Mouse (Mus musculus) left cerebral cortex, adult 9 months (tissue): Measurements from ENCODE around the gene Tusc2.

ENCODE experiments used
- DNase-seq, 2 experiments: peaks; one replicate each; pipeline ENCODE4 v3.0.0; 2022; ENCODE audit warnings: low spot score in 2 of 2

Tusc2 gene

DNA sequence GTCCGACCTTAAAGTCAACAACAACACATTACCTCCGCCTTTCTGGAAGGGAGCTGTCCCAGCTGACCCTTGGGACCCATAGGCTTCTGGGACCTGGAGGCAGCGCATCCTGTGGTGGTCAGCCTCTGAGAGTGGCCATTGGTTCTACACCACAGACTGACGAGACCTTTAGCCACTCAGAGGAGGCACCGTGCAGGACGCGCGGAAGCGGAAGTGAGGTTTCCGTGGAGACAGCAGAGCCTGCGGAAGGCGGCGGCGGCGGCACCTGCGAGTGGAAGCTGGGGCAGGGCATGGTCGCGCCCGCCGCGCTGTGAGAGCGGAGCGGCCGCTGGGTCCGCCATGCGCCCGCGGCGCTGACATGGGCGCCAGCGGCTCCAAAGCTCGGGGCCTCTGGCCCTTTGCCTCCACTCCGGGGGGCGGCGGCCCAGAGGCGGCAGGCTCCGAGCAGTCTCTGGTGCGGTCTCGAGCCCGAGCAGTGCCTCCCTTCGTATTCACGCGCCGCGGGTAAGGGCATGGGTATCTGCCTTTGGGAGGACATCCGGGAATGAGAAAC lies at the start of gene Tusc2:
TSS of gene Tusc2 (plus strand) at position 227 of the 553 bp plus-strand sequence.
- peak; percentile 92 to 96 for DNase-seq

DNA sequence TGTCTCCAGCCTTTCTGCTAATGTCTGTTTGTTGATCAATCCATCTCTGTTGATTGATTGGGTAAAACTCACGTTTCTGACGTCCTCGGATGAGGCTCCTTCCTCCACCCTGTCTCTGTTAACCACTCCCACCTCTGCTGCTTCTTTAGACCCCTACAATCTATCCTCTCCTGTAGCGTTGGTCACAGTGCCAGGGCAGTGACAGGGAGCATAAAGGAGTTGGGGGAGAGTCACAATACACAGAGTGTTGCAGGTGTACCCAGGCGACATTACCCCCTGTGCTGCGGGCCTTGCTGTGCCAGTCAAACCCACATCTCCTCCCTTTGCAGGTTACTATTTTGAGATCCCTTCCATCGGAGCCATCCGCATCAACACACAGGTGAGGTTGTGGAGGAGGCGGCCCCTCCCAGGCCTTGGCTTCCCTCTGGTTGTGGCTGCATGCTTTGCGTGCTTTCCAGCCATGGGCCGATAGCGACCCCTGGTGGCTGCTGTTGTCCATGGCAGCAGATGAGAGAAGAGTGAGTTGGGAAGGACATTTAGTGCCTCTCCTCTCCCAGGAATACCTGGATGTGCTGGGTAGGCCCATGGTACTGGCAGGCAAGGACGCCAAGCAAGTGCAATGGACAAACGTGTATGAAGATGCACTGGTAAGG lies 48.6 kb upstream of the Tusc2 start:
- DNase-seq, result peak in 1 of 2 experiments; percentile 87

- DNase-seq, result no peak
Measured at GRCm38 (mm10) chr9:107520331-107520730, 42.7 kb upstream of the Tusc2 start.

GRCm38 (mm10) chr9:107521190-107521589 lies 41.9 kb upstream of the Tusc2 start:
- DNase-seq, result no peak

DNA sequence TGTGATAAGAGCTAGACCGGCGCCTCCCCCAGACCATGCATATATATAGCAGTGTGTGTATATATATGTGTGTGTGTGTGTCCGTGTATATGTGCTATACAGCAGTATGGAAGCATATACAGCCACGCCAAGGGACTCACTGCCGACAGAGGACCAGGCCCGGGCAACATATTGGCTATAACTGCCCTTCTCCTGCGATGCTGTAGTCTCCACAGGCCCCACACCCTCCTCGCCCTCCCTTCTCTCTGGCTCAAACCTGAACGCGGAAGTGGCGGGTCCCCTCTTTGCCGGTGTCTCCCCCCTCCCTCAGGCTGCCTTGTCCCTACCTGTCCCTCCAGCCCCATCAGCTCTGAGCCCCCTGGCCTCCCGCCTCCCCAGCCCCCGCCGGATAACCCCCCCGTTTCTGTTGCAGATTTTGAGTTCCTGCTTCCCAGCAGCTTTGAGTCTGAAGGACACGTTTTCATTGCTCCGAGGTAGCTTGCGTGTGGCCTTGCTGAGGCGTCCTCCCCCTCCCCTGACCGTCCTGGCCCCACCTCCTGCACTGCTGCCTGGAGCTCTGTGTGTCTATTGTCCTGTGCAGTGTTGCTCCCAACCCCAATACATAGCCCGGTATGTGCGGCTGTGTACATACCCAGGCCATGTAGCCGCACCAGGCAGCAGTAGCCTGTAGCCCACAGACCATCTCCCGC lies 41.2 kb upstream of the Tusc2 start:
- DNase-seq, result no peak

GRCm38 (mm10) chr9:107522400-107522711 lies 40.7 kb upstream of the Tusc2 start:
- DNase-seq, result no peak

GRCm38 (mm10) chr9:107526198-107527026 lies 36.6 kb upstream of the Tusc2 start:
- peak in 1 of 2 experiments; percentile 78 for DNase-seq

DNA sequence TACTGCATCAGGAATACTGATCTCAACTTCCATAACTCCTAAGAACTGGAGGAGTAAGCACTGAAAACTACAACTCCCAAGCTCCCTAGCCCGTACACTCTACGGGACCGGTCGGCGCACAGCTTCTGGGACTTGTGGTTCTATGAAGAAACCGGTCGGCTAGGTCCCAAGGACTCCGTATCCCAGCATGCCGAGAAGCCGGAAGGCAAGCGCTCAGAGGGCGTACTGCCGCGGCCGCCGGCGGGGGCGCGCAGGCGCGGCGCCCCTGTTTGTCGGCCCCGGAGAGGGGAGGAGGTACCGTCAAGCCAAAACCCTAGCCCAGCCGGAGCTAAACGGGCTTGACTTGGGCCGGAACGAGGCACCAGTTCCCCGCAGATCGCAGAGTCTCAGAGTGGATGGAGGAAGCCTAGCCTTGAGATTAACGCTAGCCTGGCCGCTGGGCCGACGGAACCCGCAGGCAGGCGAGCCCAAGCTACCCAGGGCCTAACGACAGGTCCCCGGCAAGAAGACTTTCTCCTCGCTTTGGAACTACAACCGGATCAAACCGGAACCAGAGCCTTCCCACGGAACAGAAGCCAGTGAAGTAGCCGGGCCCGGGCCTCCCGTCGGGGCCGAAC lies 29.2 kb upstream of the Tusc2 start, which contains the start of gene Tmem115:
TSS of gene Tmem115 (plus strand) at position 155 of the 617 bp plus-strand sequence.
- peak; percentile 94 to 96 for DNase-seq

DNA sequence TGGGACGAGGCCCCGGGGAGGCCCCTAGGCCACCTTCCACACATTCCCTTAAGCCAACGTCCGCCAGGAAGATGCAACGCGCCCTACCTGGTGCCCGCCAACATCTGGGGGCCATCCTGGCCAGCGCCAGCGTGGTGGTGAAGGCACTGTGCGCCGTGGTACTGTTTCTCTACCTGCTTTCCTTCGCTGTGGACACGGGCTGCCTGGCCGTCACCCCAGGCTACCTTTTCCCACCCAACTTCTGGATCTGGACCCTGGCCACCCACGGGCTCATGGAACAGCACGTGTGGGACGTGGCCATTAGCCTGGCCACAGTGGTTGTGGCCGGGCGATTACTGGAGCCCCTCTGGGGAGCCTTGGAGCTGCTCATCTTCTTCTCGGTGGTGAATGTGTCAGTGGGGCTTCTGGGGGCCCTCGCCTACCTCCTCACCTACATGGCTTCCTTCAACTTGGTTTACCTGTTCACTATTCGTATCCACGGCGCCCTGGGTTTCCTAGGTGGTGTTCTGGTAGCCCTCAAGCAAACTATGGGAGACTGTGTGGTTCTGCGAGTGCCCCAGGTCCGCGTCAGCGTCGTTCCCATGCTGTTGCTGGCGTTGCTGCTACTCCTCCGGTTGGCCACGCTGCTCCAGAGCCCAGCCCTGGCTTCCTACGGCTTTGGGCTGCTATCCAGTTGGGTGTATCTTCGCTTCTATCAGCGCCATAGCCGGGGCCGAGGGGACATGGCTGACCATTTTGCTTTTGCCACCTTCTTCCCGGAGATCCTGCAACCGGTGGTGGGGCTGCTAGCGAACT lies 28.4 kb upstream of the Tusc2 start:
- no peak for DNase-seq

GRCm38 (mm10) chr9:107538231-107538630 lies 24.8 kb upstream of the Tusc2 start:
- no peak for DNase-seq

DNA sequence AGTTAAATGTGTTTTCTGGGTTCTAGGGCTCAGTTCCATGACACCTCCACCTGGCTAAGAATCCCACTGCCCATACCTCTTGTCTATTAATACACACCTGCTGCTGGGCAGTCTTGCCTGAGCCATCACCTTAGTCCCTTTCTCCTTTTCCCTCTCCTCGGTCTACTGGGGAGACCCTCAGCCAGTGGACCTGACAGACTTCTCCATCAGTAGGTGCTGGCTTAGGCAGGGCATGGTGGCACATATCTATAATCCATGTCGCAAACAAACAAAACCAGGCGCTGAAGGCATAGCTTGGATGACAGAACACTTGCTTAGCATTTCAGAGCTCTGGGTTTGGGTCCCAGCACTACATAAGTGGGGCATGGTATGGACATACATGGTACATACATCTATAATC lies 24.3 kb upstream of the Tusc2 start:
- no peak for DNase-seq

- DNase-seq, result no peak
Measured at GRCm38 (mm10) chr9:107539940-107540339, 23.1 kb upstream of the Tusc2 start.

DNA sequence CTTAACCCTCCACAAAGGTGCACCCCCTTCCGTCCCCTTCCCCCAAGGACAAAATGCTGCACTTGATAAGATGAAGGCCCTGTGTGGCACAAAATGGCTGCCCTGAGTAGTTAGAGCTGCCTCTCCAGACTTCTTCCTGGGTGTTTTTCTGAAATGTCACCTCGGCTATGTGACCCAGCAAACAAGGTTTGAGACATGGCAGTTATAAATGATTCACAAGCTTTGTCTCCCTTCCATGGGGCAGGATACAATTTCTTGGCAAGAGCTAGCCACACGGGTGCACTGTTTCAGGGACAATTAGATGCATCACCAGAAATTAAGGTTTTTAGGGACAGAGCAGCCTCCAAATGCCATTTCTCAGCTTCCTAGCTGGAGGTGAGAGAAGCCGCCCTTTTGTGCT lies 22.6 kb upstream of the Tusc2 start:
- no peak for DNase-seq

DNA sequence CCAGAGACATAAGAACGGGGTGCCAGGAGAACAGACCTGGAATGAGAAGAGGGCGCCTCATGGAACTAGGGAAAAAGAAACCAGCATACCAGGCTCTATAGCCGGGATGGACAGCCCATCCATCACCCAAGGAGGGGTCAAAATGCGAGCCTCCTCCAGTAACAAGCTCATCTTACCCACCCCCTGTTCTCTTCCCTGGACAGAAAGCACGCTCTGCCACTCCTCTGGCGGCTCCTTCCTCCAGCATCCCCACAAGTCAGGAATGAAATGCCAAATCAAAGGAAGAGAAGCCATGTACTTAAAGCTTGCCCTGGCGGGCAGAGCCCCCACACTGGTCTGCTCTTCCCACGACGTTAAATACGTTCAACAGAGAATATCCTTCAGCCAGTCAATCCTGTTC lies 22.1 kb upstream of the Tusc2 start:
- DNase-seq, result no peak

DNA sequence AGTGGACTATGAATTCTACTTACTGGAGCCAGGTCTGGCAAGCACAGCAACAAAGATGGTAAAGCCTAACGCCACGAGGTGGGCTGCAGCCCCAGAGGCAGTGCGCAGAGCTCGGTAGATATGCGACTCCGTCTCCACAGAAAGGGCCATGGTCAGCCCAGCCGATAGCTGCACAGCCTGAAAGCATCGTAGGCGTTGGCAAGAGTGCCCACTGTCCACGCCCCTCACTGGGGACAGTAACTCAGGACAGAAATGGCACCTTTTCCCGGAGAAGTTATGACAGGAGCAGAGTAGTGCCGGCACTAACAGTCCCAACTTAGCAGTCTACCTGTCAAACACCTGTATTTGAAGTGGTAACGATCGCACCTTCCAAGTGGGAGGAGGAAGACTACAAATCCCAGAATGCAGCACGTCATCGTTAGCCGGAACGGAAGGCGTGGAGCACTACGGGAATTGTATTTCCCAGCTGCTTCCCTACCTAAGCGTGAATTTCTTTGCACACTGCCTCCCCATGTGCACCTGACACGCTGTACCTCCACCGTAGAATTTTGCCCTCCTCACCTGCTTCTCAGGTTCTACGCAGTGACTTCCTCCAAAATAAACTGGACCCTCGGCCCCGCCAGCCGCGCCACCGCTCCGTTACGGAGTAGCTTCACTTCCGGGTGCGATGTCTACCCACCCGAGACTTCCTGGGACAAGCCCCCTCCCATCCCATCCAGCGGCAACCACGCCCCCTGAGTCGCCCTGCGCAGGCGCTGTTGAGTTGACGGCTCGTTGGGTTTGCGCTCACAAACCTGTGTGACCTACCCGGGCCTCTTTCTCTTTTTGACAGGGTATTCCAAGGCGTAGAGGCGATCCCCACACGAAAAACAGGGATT lies 21.3 kb upstream of the Tusc2 start, which contains the start of the genes Cyb561d2 and Nprl2:
TSS of gene Cyb561d2 (minus strand) at position 720 of the 878 bp plus-strand sequence.
TSS of gene Nprl2 (plus strand) at position 753 of the 878 bp plus-strand sequence.
- peak; percentile 87 to 94 for DNase-seq

DNA sequence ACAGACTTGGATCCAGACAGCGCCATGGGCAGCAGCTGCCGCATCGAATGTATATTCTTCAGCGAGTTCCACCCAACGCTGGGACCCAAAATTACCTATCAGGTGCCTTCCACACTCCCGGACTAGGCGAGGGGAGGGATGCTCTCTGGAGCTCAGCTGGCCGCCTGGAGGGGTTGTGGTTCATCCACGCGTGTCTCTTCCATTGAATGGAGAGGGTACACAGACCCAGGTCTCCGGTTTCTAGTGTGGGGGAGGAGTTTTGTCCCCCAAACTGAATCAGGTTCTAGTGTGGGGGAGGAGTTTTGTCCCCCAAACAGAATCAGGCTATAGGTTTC lies 20.7 kb upstream of the Tusc2 start:
- no peak for DNase-seq

GRCm38 (mm10) chr9:107542721-107543120 lies 20.3 kb upstream of the Tusc2 start:
- no peak for DNase-seq

DNA sequence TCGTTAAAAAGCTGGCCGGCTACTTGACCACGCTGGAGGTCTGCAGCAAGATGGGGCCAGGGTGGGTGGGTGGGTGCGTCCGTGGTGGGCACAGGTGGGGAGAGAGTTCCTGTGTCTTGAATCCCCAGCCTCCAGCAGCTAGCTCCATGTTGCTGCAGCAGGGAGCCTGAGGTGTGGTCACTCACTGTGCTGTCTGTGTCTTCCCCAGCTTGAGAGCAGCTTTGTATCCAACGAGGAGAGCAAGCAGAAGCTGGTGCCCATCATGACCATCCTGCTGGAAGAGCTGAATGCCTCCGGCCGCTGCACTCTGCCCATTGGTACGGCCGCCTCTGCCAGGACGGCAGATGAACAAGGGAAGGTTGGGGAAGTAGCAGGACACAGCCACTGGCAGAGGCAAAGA lies 19.8 kb upstream of the Tusc2 start:
- DNase-seq, result no peak

- no peak for DNase-seq
Measured at GRCm38 (mm10) chr9:107544196-107544700, 18.8 kb upstream of the Tusc2 start.

DNA sequence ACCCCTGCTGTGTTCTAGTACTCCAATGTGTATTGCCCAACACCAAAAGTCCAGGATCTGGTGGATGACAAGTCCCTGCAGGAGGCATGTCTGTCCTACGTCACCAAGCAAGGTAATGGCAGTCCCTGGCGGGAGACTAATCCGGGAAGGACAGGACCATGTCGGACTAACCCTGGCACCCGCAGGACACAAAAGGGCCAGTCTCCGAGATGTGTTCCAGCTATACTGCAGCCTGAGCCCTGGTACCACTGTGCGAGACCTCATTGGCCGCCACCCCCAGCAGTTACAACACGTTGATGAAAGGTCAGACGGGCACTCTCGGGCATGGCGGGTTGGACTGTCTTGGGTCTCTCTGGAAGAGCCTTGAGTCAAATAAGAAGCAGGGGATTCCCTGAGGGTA lies 18.3 kb upstream of the Tusc2 start:
- no peak for DNase-seq
